Mouse (Mus musculus) 3T3-L1 (cell line): ENCODE data around the gene Cog2.

Experiments
- DNase-seq: peaks from one replicate; pipeline ENCODE4 v3.0.0-alpha.2; 2015; ENCODE audit warnings: low read depth, low spot score

The Cog2 gene

GRCm38 (mm10) chr8:124569593-124569992, 49.0 kb downstream of the Cog2 start, which contains the start of gene Agt:
TSS of gene Agt (minus strand) at chr8:124569706.
- DNase-seq = peak; percentile 39

- DNase-seq = peak; percentile 70
Observed at GRCm38 (mm10) chr8:124571732-124572429, 51.3 kb downstream of the Cog2 start.

GRCm38 (mm10) chr8:124572430-124572775, 51.8 kb downstream of the Cog2 start:
- no peak for DNase-seq

GRCm38 (mm10) chr8:124573552-124574340, 53.2 kb downstream of the Cog2 start:
- DNase-seq = peak; percentile 98

- no peak for DNase-seq
Observed at GRCm38 (mm10) chr8:124575811-124576210, 55.2 kb downstream of the Cog2 start, which contains the start of gene Capn9. TSS of gene Capn9 (plus strand) at chr8:124576111.

- no peak for DNase-seq
Observed at GRCm38 (mm10) chr8:124576751-124577150, 56.2 kb downstream of the Cog2 start.

- no peak for DNase-seq
Observed at GRCm38 (mm10) chr8:124585718-124586425, 65.3 kb downstream of the Cog2 start.

- no peak for DNase-seq
Observed at GRCm38 (mm10) chr8:124586556-124586955, 66.0 kb downstream of the Cog2 start.

GRCm38 (mm10) chr8:124589393-124589792, 68.8 kb downstream of the Cog2 start:
- DNase-seq = no peak
